Mouse (Mus musculus): ENCODE data around the gene 1110051M20Rik.
"Not testable (repeated sequence)": the region's sequence is repeated elsewhere in the genome, so short reads cannot be mapped to it uniquely, and the experiment has no call there.

1110051M20Rik gene

DNA sequence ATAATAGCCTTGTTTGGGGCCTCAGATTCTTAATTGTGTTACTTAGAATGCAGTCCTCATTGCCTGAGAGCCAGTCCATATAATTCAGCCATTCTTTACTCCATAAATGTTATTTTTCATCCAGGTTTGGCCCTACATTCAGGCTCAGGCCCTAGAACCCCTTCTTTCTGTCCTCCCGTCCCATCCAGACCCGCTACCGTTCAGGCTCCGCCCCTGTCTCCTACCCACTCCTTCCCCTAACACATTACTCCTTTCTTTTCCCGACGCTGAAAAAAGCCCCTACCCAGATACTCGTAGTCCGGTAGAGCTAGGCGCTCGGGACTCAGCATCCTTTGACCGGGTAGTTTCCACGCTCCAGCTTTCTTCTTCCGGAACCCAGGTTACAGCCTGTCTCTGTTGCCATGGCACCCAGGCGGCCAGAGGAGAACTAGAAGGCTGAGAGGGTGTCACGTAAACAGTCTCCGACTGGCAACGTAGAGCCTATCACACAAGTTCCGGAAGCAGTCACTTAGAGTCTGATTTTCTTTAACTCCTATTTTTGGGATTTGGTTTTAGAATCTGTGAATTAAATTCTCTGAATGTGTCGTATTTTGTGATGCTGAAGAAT lies at the start of gene 1110051M20Rik:
TSS of gene 1110051M20Rik (minus strand) at position 419 of the 607 bp plus-strand sequence.
- peak; percentile 91 for DNase-seq (ENCODE audit: low spot score)

- DNase-seq (ENCODE audit: low spot score) = no peak
These were observed 49.5 kb upstream of the 1110051M20Rik start for GRCm38 (mm10) chr2:91493981-91494380.

DNA sequence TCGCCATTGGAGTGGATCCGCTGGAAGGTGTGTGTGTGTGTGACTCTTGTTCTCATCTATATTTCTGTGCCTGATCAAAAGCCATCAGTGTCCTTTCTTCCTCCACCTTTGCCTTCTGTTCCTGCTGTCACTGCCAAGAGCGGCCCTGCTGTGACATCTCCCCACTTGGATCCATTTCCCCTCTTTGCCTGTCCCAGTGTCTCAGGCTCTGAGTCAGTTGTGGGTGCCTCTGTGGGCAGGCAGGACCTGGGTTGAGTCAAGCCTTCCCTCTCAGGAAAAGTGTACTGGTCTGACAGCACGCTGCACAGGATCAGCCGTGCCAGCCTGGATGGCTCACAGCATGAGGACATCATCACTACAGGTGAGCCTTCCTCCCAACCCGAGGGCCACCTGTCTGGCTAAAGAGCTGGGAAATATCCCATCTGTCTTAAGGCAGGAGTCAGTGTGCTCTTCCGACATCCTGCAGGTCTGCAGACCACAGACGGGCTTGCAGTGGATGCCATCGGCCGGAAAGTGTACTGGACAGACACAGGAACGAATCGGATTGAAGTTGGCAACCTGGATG lies 47.6 kb upstream of the 1110051M20Rik start:
- no peak for DNase-seq (ENCODE audit: low spot score)

GRCm38 (mm10) chr2:91487295-91487694 lies 42.8 kb upstream of the 1110051M20Rik start:
- DNase-seq (ENCODE audit: low spot score) = not testable (repeated sequence)

GRCm38 (mm10) chr2:91485256-91485655 lies 40.8 kb upstream of the 1110051M20Rik start:
- DNase-seq (ENCODE audit: low spot score) = no peak

DNA sequence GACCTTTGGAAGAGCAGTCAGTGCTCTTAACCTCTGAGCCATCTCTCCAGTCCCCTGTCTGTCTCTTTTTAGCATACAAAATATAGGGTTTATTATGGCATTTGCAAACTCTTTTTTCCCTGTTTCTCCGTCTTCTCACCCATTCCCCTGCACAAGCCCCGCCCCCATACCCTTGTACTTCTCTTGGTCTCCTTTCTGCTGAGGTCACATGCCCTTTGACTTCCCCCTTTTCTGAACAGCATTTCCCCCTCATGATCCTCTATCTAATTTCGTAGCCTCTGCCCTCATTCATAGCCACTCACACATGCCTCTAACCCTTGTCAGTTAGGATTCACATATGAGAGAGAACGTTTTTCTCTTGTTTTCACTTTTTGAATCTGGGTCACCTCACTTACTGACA lies 40.2 kb upstream of the 1110051M20Rik start:
- DNase-seq (ENCODE audit: low spot score) = no peak

DNA sequence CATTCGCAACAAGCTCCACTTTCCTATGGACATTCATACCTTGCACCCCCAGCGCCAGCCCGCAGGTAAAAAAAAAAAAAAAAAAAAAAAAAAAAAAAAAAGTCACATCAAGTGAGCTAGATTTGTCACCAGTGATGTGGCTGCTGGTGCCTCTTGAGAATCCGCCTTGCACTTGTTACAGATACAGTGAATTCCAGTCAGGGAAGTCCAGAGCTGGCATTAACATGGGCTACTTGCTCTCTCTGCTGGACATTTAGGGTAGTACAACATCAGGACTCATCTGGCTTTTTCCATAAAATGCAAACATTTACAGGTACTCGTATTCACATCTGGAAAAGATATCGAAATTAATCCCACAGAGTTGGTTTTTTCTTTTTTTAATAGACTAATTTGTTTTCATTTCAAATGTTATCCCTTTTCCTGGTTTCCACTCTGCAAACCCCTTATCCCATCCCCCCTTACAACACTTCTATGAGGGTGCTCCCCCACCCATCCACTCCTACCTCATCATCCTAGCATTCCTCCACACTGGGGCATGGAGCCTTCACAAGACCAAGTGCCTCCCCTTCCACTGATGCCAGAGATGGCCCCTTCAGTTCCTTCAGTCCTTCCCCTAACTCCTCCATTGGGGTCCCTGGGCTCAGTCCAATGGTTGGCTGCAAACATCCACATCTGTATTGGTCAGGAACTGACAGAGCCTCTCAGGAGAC lies 36.5 kb upstream of the 1110051M20Rik start:
- no peak for DNase-seq (ENCODE audit: low spot score)

DNA sequence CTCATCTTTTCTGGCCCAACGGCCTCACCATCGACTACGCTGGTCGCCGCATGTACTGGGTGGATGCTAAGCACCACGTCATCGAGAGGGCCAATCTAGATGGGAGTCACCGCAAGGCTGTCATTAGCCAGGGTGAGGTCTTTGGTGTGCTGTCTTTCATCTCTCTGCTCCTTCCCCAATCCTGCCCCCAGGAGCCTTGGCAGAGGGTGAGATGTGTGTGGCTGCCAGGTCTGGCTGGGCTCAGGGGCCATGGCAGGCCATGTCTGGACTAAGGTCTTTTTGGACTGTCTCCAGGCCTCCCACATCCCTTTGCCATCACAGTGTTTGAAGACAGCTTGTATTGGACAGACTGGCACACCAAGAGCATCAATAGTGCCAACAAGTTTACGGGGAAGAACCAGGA lies 35.9 kb upstream of the 1110051M20Rik start:
- no peak for DNase-seq (ENCODE audit: low spot score)

GRCm38 (mm10) chr2:91476841-91477240 lies 32.3 kb upstream of the 1110051M20Rik start:
- no peak for DNase-seq (ENCODE audit: low spot score)

DNA sequence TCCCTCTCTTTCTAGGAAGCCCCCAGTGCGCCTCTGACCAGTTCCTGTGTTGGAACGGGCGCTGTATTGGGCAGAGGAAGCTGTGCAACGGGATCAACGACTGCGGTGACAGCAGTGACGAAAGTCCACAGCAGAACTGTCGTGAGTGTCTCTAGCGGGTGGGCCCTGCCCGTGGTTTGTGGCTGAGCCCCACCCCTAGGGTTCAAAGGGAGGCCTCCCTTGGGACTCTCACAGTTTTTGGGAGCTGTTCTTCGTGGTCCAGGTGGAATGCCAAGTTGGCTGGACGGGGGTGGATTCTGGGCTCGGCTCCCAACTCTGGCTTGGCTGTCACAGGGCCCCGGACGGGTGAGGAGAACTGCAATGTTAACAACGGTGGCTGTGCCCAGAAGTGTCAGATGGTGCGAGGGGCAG lies 31.8 kb upstream of the 1110051M20Rik start:
- DNase-seq (ENCODE audit: low spot score) = no peak

GRCm38 (mm10) chr2:91475791-91476190 lies 31.3 kb upstream of the 1110051M20Rik start:
- no peak for DNase-seq (ENCODE audit: low spot score)

DNA sequence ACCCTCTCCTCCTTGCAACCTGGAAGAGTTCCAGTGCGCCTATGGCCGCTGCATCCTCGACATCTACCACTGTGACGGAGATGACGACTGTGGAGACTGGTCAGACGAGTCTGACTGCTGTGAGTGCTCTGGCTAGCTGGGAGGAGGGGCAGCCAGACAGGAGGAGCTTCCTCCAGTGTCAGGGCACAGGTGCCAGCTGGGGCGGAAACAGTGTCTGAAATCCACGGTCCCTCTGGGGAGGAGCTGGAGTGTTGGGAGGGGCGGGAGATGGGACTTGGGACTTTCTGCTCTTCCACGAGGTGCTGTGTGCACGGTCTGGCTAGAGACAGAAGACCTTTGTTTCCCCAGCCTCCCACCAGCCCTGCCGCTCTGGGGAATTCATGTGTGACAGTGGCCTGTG lies 29.9 kb upstream of the 1110051M20Rik start:
- DNase-seq (ENCODE audit: low spot score) = no peak

GRCm38 (mm10) chr2:91470055-91470647 lies 25.6 kb upstream of the 1110051M20Rik start:
- no peak for DNase-seq (ENCODE audit: low spot score)

DNA sequence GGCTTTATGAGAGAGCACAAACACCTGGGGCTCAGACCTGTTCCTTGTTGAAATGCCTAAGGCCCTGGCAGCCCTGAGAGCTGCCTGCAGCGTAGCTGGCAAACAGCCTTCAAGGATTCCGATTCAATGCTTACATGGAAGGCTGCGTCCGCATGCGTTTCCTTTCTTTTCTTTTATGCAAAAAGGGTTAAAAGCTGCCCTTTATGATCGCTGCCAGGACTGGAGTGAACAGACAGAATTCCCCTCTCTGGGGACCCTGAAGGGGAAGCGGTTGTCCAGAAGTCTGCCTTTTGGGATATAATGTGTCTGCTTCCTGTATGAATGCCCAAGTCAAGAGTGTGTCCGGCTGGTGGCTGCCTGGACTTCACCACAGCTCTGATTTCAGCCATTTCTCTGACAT lies 23.1 kb upstream of the 1110051M20Rik start:
- DNase-seq (ENCODE audit: low spot score) = no peak

DNA sequence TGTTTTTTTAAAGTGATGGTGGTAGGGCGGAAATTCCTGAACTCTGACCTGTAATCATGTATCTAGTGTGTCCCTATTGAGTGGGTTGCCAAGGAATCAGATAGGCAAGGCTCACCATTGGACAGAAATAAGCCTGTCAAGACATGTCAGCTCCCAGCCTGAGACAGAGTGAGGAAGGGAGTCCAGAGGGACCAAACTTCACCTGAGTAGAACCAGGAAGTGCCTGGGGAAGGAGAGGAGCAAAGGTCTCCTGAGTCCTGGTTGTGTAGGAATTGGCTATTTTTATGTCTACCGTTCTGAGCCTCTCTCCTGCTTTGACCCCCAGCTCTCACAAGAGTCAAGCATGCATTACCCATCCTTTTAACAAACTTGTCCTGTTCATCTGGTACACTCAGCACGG lies 21.4 kb upstream of the 1110051M20Rik start:
- DNase-seq (ENCODE audit: low spot score) = no peak

GRCm38 (mm10) chr2:91462681-91463080 lies 18.2 kb upstream of the 1110051M20Rik start:
- no peak for DNase-seq (ENCODE audit: low spot score)

GRCm38 (mm10) chr2:91462196-91462595 lies 17.7 kb upstream of the 1110051M20Rik start:
- DNase-seq (ENCODE audit: low spot score) = no peak

DNA sequence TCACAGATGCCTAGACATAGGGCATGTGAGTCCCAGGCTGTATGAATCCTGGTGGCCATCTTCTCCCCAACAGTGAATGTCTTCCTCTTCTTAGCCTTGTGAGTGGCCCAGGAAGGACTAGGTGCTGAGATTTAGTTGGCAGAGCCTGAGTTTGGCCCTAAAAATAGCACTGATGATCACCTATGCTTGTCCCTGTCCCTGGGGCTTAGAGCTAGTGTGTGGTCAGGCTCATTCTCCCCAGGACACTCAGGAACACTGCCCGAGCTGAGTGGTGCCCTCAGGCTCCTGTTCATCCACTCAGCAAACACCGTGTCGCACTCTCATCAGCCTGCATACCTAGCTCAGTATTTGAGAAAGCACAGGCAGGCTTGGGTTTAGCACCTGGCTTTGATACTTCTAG lies 16.8 kb upstream of the 1110051M20Rik start:
- DNase-seq (ENCODE audit: low spot score) = no peak

DNA sequence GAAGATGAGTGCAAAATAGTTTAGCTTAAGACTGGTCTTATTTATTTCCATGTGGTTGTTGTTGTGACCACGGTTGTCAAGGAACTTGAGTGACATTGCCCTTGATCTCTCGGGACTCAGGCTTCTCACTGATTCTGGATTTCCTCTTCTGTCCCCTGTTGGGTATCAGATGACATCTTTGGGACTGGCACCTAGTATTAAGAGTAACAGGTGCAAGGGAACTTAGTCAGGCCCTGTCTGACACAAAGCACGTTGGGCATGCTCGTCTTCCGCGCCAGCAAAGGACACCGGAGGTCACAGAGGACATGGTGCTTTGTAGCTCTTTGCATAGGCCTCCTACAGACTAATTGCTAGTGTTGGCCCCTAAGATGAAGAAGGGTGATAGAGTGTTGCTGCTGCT lies 16.3 kb upstream of the 1110051M20Rik start:
- no peak for DNase-seq (ENCODE audit: low spot score)

DNA sequence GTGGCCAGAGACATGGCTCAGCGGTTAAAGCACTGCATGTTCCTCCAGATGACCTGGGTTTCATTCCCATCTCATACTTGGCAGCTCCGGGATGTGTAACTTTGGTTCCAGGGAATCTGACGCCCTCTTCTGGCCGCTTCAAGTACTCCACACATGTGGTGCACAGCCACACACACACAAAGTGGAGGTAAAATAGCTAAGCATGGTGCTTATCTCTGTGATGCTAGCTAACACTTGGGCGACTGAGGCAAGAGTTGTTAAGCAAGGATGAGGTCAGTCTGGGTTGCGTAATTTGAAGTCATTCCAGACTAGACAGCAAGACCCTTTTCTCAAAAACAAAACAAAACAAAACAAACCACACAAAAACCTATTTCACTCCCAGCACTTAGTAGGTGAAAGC lies 15.6 kb upstream of the 1110051M20Rik start:
- DNase-seq (ENCODE audit: low spot score) = peak; percentile 54

DNA sequence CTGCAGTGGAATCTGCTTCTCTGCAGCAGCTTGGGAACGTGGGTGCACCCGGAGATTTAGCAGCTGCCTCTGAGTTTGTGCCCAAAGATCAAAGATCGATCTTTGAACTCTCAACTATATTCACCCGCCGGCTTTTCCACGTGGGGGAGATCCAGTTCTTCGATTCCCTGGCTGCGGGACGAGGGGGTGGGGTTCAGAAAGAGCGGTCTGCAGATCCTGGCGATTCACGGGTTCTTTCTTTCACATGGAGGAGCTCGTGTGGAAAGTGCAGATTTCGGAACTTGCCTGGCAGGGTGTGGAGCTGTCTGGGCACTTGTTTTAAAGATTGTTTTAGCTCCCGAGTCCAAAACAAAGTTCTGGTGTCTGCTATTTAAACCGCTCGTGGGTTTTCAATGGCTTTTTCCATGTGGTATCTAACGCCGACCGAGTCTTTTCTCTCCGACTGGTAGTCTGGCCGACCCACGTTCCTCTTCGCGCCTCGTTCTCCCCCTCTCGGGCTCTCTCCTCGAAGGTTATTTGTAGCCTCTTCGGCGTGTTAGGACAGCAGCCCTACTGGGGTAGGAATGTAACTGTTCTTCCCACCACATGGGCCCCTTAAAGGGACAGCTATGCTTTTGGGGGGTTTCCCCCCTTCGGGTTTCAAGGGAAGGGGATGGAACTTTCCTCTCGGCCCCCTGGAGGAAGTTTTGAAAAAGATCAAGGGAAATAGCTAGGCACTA lies 14.3 kb upstream of the 1110051M20Rik start:
- DNase-seq (ENCODE audit: low spot score) = peak; percentile 53

GRCm38 (mm10) chr2:91458252-91458672 lies 13.8 kb upstream of the 1110051M20Rik start:
- peak; percentile 52 for DNase-seq (ENCODE audit: low spot score)

All from testis, postnatal 10 days (tissue).